In the genomic region with DNA sequence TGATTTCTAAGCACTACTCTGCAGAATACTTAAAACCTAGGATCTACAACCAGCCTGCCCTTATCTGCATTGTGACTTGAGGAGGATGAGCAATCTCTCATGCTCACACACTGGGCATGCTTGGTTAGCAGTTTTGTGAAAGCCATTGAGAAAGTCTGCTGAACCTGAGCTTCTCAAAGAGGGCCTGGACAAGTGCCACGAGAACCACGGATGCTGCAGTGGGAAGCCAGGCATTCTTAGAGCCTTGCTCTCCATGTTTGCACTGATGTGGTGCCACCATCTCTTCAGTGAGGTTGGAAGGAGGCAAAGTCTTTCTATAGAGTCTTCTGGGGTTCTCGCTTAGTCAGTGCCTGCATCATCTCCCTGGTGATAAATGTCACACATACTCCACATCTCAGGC, we compare ENCODE assay signal across 9 mouse cellular contexts.
"Had no signal": no experiment of that assay in that cellular context is flagged by ENCODE, and none has a peak within 500 bp of the region (broad histone marks: within the 10 kb centered on the region; RNA-seq: fewer than 3 reads in every experiment).

No protein-coding gene starts in this region.

- DNase-seq: kidney, adult 18-20 months; kidney, postnatal 14 days; lung, embryonic 14.5 days; lung, postnatal 10 days; retina, postnatal 1 day; thymus, postnatal 4 days had no signal

- ATAC-seq: intestine, embryonic 15.5 days; liver, embryonic 12.5 days; midbrain, embryonic 16.5 days had no signal
